Mouse (Mus musculus) frontal cortex, postnatal 25 days (tissue): ENCODE results near the gene Kpna7.
A peak's percentile ranks its signal among the peaks of the same experiment; 100 is the strongest.

ENCODE experiments used
- DNase-seq, 2 experiments: peaks; one replicate each; pipeline ENCODE4 v3.0.0; 2022; ENCODE audit warnings: low spot score in 2 of 2

Kpna7 gene

GRCm38 (mm10) chr5:144963817-144964261 is 120.0 kb downstream of the Kpna7 start:
- peak; percentile 25 to 33 for DNase-seq

- no peak for DNase-seq
Measured at GRCm38 (mm10) chr5:144963401-144963800, 120.4 kb downstream of the Kpna7 start.

- no peak for DNase-seq
Measured at GRCm38 (mm10) chr5:144958271-144958670, 125.6 kb downstream of the Kpna7 start.

- no peak for DNase-seq
Measured at GRCm38 (mm10) chr5:144954432-144954831, 129.4 kb downstream of the Kpna7 start.

- DNase-seq = no peak
Measured at GRCm38 (mm10) chr5:144952592-144952991, 131.2 kb downstream of the Kpna7 start.

GRCm38 (mm10) chr5:144950428-144951051 is 133.3 kb downstream of the Kpna7 start:
- no peak for DNase-seq

GRCm38 (mm10) chr5:144949856-144950255 is 134.0 kb downstream of the Kpna7 start:
- no peak for DNase-seq

- no peak for DNase-seq
Measured at GRCm38 (mm10) chr5:144948422-144948821, 135.4 kb downstream of the Kpna7 start.

GRCm38 (mm10) chr5:144948002-144948401 is 135.8 kb downstream of the Kpna7 start:
- no peak for DNase-seq

GRCm38 (mm10) chr5:144946032-144946431 is 137.8 kb downstream of the Kpna7 start:
- no peak for DNase-seq

GRCm38 (mm10) chr5:144944932-144945331 is 138.9 kb downstream of the Kpna7 start:
- no peak for DNase-seq

GRCm38 (mm10) chr5:144944370-144944769 is 139.5 kb downstream of the Kpna7 start:
- no peak for DNase-seq

GRCm38 (mm10) chr5:144943346-144943745 is 140.5 kb downstream of the Kpna7 start:
- DNase-seq = no peak

- no peak for DNase-seq
Measured at GRCm38 (mm10) chr5:144942431-144942830, 141.4 kb downstream of the Kpna7 start.

- no peak for DNase-seq
Measured at GRCm38 (mm10) chr5:144940904-144941303, 142.9 kb downstream of the Kpna7 start.

- DNase-seq = peak in 1 of 2 experiments; percentile 45
Measured at GRCm38 (mm10) chr5:144937304-144937703, 146.5 kb downstream of the Kpna7 start.
